Mouse (Mus musculus) ES-Bruce4 (cell line): ENCODE data around the gene Gopc.

Source experiments
- CTCF ChIP-seq: IDR thresholded peaks from one replicate; pipeline ENCODE4 v1.8.1; 2011; ENCODE audit warnings: low read depth, low read length
- EP300 ChIP-seq: IDR thresholded peaks from 2 replicates; pipeline ENCODE4 v1.6.1; 2011; ENCODE audit warnings: low read depth, low read length; ENCODE audit not compliant: insufficient read depth
- POLR2A ChIP-seq: IDR thresholded peaks from one replicate; pipeline ENCODE4 v1.8.1; 2011; ENCODE audit warnings: low read length; ENCODE audit not compliant: insufficient read depth

DNA sequence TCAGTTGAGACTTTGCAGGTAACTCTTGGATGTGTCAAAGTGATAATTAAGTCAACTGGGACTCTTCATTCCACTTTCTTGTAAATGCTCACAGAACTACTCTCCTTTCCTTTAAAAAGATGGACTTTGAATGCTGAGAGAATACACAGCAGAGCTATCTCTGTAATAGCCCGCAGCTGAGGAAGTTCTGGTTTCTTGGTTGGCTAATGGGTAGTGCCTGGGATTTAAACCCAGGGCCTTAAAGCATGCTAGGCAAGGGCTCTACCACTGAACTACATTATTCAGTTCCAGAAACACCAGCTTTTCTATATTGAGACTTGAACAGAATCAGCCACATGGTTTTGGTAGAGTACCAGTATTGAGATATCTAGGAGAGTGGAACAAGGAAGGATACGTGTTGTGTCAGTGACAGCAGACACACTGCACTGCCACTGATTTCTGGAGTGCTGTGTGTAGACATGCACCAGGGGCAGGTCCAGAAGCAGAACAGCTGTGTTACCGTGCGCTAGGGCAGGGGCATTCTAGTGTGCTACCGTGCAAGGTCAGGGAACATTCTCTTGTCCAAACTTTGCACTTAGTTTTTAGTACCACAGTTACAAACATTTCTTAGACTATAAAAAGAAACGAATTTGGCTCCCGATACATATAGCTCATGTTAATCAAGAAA is 44.5 kb upstream of the Gopc start:
- no peak for TF ChIP-seq EP300
- TF ChIP-seq POLR2A: no peak
- TF ChIP-seq CTCF: no peak
